Mouse (Mus musculus) heart, adult 8-10 months (tissue): ENCODE results near the gene Map1b. TPM values are rescaled to one million over a fixed set of nuclear protein-coding genes. Genes with fewer than 3 reads are reported as not detected.

Source experiments
- DNase-seq: peaks from one replicate; pipeline ENCODE4 v3.0.0; 2022; ENCODE audit warnings: low spot score
- total RNA-seq, 4 experiments: library from RNA; stranded (reverse); gene quantifications; 2 replicates each; pipeline ENCODE4 v1.2.4; 2022

The Map1b gene
- total RNA-seq, 4 experiments from 2014 or later: 7.3 to 14.4 (median 10.7) TPM

DNA sequence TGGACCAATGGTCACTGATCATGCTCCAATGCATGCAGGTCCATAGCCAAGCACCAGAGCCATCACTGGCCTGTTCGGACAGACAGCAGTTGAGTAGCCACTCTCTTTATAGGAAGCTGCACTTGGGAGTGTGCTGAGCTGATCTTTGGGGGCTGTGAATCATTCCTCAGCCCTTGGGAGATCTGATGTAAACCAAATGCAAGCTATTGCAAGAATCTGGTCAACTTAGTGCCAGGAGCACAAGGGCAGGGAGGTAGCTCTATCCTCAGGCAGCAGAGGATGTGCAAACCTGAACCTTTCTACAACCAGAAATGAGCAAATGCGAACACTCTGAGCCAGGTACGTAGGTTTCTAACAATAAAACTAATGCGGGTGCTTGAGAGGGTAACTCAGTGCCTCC is 26.3 kb downstream of the Map1b start:
- DNase-seq: no peak

DNA sequence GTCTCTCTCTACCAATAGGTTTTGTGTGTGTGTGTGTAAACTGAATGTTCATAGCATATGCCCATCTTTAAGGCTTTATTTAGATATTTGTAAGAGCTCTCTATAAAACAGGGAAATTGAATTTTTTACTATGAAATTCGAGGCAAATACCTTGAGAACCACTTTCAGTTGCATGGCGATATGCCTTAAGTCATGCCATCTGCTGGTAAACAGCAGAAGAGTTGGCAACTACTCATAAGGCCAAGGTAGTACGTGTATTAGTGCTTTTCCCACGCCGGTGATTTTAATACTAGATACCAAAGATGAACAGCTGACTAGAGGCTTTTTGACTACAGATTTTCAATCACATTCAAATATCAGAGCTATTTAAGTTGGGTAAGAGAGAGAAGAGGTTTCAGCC is 27.2 kb downstream of the Map1b start:
- no peak for DNase-seq

DNA sequence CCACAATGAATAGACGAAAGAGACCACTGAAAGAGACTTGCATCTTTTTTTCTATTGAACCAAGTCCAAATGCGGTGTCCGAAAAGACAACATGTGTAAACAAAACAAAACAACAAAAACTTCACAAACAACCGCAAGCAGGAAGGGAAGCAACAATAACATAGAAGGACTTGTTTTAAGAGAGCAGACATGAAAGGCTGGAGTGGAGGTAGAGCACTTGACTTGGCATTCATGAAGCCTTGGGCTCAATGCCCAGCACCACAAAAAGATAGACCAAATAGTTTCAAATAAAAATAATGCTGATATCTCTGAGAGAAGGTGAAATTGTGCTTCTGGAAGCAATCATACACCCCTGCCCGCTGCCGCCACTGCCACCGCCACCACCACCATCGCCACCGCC is 30.5 kb downstream of the Map1b start:
- DNase-seq: no peak

DNA sequence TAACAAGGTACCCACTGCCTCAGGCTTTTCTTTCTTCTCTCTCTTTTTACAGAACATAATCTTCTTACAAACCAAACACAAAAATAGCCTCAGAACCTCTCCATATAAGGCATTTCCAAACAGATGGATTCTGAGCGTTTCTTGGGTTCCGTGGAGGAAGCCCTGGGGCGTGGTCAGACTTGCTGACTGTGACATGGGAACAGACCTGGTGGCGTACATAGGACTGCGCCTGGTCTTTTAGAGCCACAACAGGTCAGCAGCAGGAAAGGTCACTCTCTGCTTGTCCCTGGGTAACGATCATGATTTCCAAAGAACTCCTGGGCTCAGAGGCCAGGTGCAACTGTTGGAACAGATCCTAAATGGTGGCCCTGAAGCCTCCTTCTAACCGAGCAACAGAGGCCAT is 31.0 kb downstream of the Map1b start:
- no peak for DNase-seq

DNA sequence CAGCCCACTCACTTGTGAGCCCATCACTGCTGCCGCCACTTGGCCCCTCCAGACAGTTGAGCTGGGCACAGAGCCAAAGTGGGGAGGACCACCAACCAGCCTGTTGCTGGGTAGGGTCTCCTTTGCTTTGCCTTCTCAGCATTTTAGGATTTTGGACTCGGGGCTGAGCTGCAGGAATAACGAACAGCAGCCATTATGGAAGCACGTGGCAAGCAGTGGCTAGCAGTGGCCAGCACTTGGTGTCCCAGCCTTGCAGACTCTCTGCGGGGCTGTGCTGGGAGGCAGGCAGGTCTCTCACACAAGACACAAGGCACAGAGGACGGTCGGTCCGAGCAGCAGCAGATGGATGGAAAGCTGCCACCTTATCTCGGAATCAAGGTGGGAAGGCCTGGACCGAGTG is 31.4 kb downstream of the Map1b start:
- no peak for DNase-seq

DNA sequence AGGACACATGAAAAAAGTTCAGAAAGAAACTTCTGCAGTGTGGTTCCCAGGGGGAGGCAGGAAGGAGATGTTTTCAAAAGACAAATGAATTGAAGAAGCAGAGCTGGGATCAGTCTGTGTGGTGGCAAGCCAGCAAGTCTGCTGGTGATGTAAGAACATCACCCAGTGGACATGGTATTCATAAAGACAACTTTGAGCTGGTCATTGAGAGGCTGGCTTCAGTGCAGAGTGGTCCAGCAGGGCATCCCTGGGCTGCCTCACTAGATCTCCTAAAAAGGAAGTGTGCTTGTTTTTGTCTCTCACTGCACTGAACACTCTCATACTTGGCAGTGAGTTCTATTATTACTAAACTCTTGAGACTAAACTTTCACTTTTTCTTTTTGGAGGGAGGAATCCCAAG is 32.9 kb downstream of the Map1b start:
- peak; percentile 33 for DNase-seq

DNA sequence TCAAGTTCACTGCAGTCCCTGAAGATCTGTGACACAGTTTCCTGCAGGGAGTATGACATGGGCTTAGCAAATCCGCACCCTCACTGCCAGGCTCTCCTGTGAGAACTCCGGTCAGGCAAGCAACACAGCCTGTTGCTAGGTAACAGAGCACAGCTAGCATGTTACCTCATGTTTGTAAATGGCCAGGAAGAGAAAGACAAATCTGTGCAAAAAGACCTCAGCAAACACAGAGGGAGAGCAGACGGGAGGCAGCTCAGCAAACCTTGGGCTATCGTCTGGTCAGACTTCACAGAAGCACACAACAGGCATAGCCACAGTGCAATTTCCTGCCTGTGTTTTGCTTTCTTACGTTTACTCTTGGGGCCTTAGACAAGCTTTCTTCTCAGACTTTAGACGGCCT is 40.9 kb downstream of the Map1b start:
- DNase-seq: no peak

DNA sequence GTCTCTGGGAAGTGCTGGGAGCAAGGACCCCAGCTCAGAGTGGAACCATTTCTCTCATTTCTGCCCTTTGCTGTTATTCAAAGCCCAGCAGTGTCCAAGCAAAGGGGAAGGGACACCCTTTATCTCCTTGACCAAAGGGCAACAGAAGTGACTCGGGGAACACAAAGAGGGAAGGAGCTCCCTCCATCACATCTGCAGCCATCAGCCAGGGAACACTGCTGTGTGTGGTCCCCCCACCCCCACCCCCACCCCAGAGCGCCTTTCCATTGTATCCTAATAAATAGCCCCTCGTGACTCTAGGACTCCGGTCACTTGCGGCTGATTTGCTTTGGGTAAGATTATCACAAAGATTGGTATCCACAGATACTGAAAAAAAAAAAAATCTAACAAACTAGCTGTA is 41.3 kb downstream of the Map1b start:
- no peak for DNase-seq

DNA sequence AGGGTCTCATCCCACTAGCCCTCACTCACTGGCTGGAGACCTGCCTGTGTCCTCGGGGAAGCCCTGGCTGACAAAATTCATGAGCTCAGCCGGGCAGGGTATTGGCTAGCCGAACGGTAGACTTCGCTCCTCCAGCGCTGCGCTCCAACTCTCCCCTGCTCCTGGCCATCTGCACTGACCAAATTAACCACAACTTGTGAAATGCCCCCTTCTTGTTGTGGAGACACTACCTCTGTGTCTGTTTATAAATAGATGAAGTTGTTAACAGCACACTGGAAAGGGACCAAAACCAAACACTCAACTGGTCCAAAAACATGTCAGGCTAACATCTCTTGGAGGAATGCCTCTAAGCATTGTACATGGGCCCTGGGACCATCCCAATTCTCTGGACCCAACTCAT is 42.2 kb downstream of the Map1b start:
- no peak for DNase-seq

DNA sequence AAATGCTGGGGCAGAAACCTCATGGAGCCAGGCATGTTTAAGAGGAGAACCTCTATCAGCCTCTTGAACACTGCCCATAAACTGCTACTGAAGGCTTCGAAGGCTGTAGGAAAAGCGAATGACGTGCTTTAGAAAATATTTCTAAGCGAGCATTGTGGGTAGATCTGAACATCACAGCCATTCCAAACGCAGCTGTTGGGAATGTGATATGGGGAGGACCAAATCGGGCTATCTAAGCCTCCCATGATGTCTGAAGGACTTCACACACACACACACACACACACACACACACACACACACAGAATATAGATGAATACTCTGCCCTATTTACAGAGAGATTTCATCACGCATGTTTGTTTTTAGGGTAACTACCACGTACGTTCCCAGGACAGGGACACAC is 44.3 kb downstream of the Map1b start:
- no peak for DNase-seq

DNA sequence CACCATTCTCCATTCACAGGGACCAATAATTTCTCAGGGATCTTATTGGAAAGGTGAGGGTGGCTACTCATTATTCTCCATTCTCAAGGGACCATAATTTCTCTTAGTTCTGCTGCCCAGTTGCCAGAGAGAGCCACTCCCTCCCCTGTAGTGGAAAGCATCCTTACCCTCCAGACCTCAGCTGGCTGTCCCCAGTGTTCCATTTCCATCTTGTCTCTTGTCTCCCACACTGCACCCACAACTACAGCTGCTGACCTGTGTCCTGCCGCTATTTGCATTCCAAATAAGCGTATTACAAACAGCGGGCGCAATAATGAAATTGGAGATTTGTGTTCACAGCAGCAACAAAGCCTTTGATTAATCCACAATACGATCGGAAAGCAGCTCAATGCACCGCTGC is 46.3 kb downstream of the Map1b start:
- no peak for DNase-seq

DNA sequence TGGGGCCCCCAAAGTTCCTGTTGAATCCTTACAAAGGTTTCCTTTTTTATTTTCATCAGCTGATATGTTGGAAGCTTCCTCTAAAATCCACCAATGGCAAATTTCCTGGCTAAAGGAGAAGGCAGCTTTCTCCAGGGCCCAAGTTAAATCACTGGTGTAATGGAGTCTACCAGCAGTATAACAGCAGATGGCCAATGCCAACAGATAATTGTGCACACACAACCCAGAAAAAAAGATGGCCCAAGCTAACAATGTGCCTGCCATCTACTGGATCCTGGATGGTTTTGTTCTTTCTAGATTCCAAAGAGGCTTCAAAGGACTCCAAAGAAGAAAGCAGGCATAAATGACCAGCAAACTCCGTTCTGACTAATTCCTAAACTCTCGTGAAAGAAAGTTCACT is 48.1 kb downstream of the Map1b start:
- DNase-seq: no peak

DNA sequence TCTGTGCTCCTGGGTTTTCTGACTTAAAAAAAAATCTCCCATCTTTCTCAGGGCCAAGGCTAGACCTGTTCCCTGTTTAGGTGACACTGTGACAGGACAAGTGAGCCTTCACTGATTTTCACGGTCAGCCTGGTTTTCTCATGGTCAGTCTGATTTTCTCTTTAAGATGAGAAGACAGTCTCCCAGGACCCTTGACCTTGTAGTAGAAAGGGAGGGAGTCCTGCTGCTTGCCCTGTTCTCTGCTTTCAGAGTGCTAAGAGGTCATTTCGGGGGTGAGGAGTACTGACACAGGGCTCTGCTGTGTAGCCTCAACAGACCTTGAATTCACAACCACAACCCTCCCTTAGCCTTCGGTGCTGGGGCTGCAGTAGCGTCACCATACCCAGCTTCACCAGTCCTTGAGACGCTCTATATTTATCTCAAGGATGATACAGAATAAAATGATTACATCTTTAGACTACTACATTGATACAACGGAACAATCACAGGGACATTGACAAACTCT is 49.5 kb downstream of the Map1b start:
- DNase-seq: no peak

DNA sequence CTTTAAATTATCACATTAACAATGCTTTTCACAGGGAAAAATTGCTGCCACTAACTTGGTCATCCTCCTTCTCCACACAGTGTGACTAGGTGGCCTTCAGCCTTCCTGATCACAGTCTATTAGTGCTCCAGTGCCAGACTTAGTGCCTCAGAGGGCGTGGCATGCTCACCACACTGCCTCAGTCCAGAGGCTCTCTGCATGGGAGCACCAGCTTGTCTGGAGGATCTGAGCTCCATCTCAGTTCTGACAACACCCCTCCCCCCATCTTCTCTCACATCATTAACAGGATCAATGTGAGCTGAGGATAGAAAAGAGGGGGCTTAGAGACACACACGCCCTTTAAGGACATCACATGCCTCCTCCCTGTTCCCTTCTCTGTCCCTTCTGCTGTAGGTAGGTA is 50.3 kb downstream of the Map1b start:
- DNase-seq: no peak

DNA sequence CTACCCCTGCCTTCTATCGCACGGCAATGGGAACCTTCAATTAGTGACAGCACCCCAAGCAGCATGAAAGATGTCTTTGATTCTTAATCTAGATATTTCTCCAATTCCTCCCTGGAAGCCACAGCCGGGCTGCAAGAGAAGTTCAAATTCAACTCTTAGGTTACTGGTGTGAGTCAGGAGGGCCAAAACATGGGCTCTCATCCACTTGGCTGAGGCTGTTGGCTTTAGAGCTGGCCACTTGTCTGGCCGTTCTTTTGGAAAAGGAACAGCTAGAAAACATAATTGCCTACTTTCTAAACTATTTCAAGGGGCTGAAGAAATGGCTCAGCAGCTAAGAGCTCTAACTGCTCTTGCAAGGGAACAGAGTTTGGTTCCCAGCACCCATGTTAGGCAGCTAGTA is 51.8 kb downstream of the Map1b start:
- DNase-seq: no peak

DNA sequence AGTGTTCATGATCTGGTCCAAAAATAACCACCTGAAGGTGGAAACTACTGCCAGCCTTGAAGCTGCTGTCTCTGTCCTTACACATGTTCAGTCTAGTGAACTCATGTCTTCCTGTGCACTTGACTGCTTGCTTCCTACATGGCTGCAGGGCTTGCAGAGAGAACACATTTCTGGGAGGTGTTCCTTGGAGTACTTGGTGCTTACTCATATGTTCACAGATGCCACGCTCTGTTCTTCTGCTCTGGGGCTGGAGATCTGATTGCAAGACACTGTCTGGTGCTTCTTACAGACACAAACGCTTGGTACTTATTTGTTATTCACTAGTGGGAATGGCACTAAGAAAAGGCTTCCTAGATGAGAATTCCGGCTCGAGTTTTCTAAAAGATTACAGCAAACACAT is 54.5 kb downstream of the Map1b start:
- DNase-seq: no peak

DNA sequence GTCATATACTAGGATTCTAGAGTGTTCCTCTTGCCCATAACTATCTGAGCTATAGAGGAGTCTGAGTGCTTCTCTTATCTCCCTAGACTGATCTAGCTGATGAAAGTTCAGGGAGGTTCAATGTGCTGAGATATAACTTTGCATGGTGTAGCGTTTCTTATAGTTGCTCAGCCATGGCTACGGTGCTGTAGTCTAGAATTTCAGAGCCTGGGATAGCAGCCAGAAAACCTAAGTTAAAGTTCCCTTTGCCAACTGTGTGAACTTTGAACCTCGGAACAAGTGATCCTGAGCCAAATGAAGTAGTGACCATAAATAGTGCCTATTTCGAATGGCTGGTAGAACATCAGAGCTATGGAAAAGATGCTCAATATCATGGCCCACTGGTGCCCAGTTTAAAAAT is 56.7 kb downstream of the Map1b start:
- no peak for DNase-seq

DNA sequence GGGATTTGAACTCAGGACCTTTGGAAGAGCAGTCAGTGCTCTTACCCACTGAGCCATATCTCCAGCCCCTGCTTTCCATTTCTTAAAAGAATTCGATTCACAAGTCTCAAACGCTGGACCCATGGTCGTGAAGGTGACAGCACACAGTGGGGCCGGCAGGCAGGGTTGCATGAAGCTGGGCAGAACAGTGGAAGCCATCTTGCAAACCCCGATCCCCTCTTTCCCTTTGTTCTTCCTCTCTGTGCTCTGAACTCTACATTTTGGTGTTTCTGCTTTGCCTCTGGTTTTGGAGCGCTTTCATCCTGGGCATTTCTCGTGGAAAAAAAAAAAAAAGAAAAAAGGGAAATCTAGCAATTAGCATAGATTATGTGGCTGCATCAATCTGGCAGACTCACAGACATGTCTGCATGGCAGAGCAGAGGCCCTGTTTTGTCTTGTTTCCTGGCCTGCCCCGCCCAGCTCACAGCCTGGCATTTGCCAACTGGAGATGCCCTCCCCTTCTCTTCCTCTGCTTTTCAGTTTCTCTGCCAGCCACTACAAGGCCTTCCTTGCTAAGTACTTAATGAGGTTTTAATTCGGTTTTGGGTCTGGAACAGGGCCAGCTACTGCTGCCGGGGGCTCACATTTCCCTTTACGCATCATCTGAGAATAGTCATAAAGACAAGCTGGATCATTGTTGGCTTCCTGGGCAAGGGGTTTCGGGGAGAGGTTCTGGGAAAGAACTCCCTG is 57.5 kb downstream of the Map1b start:
- no peak for DNase-seq

DNA sequence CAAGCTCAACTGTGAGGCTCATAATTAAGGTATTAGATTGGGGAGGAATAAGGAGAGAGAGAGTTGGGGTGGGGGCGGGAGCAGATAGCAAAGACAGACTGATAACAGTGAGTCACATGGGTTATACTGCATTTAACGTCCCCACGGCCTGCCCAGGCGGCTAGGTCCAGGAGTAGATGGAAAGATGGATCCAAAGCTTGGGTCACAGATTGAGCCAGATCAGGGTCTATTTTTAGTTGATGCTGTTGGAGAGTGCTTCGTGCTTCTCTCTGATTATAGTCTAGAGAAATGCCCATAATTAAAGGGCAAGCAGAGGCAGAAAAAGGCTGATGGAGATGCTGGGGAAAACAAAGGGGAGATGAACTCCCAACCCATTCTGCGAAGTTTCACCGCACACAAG is 61.4 kb downstream of the Map1b start:
- DNase-seq: no peak

DNA sequence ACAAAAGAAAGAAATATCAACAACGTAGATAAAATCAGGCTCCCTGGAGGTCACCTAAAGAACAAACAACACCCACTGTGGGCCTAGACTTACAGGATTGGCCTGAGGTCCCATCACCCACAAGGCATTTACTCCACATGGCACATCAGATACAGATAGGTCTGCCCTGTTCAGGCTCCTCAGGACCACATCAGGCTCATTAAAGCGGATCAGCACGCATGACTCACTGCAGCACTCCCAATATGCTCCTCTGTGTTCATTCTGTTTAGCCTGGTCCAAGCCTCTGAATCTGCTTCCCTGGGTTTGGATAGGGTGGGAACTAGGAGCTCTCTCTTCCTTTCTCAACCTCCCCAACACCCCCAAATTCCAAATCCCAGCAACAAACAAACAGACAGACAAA is 63.9 kb downstream of the Map1b start:
- no peak for DNase-seq

DNA sequence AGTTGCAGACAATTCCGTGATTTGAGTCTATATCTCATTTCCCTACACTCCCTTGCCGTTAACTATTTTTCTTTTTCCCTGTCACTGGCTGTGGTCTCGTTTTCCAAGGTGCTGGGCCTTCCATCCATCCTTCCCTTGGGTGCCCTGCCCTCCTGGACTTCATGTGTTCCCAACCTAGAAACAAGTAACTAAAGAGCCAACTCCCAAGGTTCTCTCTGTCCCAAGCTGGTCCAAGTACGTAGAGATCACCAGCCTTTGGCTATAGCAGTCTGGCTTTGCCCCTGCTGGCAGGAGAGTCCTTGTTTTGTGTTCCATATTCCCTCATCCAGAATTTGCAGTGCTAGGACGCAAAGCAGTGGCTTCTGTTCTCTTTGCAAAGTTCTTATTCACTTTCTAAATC is 65.1 kb downstream of the Map1b start:
- no peak for DNase-seq

DNA sequence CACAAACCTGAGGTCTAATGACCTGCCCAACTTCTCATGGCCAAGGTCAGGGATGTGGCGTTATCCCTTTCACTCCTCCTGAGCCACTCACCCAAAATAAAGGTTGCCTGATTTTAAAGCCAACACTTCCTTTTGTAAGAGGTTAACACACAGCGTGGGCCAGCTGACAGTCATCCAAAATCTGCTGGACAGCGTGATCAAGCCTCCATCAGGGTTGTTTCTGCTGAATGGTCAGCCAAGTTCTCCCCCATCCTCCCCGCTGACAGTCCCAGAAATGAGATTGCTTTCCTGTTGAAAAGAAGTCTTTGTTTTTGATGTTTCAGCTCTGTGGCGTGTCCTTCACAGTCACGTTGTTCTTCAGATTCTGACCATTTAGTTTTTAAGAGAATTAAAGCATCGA is 65.6 kb downstream of the Map1b start:
- peak; percentile 35 for DNase-seq

DNA sequence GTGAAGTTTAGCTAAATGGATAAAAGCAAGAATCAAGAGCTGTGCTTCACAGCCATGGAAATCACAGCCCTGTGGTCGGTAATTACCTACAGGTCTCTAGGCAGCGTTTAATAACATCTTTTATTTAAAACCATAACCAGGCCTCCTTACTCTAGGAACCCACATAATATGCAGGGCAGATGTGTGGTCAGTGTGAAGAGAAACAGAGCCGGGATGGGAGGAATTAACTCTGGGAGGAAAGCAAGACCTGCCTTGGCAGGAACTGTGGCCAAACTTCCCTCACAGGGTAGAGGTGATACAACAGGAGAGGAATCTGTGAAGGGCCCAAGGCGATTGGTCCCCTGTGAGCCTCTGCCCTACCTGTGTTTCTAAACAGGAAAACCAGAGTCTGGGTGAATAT is 66.8 kb downstream of the Map1b start:
- DNase-seq: no peak

DNA sequence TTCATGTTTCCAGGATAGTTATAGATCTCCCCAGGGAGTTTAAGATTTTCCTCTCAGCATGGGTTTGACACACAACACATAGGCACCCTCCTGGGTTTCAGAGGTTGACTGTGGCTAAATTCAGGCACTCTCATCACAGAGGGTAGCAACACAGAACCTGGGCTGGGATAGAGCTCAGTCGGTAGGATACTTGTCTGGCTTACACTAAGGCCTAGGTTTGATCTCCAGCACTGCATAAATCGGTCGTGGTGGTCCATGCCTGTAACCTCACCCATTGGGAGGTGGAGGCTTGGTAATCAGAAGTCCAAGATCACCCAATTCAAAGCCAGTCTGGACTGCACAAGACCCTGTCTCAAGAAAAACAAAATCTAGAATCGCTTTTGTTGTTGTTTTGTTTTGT is 68.1 kb downstream of the Map1b start:
- no peak for DNase-seq
